Mouse (Mus musculus) lung, postnatal 10 days (tissue): Measurements from ENCODE around the gene Snapin.

Experiments used
- DNase-seq: peaks from one replicate; pipeline ENCODE4 v3.0.0; 2021

Snapin gene

DNA sequence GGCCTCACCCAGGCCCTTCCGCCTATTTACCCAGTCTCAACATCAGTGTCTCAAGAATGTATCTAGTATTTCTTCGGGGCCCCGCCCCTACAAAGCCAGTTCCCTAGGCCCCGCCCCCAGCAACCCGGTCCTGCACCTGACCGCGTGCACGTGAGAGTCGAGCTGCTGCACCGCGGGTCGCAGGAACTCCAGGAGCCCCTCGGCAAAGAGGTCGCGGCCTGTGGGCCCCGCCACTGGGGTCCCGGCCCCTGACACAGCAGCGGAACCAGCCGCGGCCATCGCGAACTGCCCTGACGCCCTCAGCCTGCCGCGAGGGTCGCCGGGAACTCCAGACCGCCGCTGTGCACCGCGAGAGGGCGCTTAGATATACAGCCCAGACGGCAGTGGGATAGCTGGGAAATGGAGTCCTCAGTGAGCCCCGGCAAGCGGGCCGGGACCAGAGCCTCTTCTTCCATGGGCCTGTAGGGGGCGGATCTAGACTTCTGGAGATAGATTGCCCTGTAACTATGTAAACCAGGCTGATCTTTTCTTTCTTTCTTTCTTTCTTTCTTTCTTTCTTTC, at the start of gene Snapin:
Snapin (minus strand) TSS at position 338 of the 561 bp plus-strand sequence.
- peak; percentile 99 for DNase-seq

- DNase-seq, result no peak
These were observed 47.1 kb upstream of the Snapin start for GRCm38 (mm10) chr3:90537905-90538296.

DNA sequence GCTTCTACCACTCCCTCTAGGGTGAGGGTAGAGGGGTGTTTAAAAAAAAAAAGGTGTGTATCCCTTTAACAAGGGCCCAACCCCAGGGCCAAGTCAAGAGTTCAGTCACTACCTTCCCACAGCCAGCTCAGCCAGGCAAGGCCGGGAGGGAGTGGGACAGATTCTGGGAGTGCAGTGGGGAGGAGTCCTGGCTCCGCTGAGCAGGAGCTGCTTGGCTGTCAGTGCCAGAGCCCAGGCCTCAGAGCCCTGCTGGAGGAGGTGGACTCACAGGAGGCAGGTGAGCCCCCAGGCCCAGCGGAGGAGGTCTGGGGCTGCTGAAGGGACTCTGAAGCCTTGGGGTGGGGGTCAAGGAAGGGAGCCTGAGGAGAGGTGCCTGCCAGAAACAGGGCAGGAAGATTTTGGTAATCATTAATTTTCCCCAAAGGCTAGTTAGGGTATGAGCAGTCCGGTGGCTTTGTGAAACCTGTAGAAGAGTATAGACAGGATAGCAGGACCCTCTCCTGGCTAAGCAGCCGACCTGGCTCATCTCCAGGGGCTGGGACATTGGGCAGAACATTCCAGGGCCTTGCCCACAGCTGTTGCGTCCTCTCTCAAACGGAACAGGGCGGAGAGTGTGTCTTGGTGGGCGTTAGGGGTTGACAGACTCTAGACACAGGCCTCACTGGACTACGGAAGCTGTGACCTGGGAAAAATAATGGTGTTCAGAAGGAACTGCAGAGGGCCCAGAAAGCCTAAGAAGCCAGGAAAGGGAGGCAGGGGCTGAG, 46.5 kb upstream of the Snapin start, which contains the start of gene S100a16:
S100a16 (plus strand) TSS at position 114 of the 764 bp plus-strand sequence.
- DNase-seq, result peak; percentile 87

DNA sequence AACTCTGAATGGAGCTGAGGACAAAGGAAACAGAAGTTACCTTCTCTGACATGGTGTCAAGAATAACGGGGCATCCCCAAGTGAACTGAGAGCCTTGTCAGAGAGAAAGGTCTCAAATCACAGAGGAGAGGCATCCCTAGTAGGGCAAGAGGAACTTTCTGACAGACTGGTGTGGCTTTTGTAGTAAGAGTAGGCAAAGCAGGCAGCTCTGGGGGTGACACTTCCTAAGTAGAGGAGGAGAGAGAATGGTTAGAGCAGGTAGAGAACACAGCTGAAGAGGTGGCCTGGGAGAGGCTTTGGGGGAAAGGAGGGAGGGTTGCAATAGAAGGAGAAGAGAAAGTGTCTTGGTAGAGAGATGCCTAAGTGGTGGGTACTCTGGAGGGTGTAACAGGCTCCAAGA, 44.6 kb upstream of the Snapin start:
- no peak for DNase-seq

DNA sequence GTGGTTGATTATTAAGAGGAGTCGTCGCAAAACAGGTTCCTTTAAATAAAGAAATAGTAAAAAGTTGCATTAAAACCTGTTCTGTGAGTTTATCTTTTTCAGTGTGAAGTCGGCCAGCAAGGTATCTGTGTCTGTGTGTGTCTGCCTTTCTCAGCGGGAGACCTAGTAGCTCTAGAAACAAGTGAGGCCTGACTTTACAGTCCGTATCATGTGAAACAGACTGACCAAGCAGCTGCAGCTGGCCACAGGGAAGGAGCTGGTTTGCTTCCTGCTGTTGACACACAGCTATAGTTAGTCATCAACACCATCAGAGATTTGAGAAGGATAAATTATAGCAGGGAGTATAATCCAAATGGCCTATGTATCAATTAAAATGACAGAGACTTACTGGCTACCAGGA, 40.9 kb upstream of the Snapin start:
- no peak for DNase-seq

- DNase-seq, result no peak
These were observed 36.5 kb upstream of the Snapin start for GRCm38 (mm10) chr3:90527291-90527873.

- peak; percentile 74 for DNase-seq
These were observed 35.7 kb upstream of the Snapin start, which contains the start of gene S100a14 for GRCm38 (mm10) chr3:90526580-90526979. S100a14 (plus strand) TSS chr3:90526856.

- DNase-seq, result no peak
These were observed 35.2 kb upstream of the Snapin start for GRCm38 (mm10) chr3:90526076-90526475.

GRCm38 (mm10) chr3:90525421-90525820, 34.6 kb upstream of the Snapin start:
- peak; percentile 85 for DNase-seq

DNA sequence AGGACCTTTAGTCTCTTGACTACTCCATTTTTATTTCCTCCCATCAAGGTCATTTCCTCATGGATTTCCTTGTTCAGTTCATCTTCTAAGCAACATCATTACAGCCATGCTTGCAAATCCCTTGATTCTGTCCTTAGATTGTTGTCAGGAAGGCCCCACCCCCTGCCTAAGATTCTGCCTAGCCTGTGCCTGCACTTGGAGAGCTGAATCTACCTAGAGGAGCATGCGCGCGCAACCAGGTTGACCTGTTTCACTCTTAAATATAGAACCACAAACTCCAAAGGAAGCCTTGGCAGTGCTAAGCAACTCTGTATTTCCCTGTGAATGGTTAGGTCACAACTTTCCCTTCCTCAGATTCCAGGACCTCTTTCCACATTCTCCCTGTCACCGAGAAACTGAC, 26.9 kb upstream of the Snapin start:
- no peak for DNase-seq

DNA sequence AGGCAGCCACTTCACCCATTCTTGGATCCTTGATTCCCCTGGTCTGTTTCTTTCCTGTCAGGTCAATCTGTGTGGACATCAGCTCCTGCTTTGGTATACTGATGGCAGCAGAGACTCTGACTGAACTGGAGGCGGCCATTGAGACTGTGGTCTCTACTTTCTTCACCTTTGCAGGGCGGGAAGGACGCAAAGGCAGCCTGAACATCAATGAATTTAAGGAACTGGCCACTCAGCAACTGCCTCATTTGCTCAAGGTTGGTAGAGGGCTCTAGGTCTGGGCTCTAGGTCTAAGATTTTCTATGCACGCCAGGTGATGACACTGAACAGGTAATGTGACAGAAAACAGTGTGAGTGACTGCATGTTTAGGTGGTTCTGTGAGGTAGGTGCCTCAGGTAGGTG, 25.0 kb upstream of the Snapin start:
- no peak for DNase-seq

GRCm38 (mm10) chr3:90515242-90515641, 24.4 kb upstream of the Snapin start:
- peak; percentile 76 for DNase-seq

- DNase-seq, result peak; percentile 88
These were observed 23.9 kb upstream of the Snapin start for GRCm38 (mm10) chr3:90514691-90515090.

GRCm38 (mm10) chr3:90513796-90514590, 23.2 kb upstream of the Snapin start, which contains the start of the genes S100a1 and S100a13:
S100a1 (minus strand) TSS chr3:90514392.
S100a13 (plus strand) TSS chr3:90514435.
- DNase-seq, result peak; percentile 89

GRCm38 (mm10) chr3:90512948-90513642, 22.3 kb upstream of the Snapin start:
- DNase-seq, result no peak

DNA sequence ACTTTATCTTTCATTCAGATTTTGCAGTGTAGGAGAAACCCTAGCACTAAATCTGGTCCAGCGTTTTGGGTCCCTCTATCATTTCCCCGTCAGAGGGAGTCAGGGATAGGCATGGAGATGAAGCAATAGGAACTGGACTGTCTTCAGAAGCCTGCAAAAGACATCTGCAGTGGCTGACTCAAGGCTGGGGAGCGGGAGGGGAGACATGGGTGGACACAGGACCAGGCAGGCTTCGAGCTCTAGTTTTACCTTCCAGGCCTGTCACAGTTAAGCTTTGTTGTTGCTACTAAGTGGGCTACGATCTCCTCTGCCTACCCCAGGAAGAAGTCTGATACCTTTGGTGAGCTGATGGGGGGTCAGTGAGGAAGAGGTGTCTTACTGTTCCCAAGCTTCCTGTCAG, 21.4 kb upstream of the Snapin start:
- no peak for DNase-seq

GRCm38 (mm10) chr3:90509747-90510123, 18.9 kb upstream of the Snapin start:
- DNase-seq, result no peak

DNA sequence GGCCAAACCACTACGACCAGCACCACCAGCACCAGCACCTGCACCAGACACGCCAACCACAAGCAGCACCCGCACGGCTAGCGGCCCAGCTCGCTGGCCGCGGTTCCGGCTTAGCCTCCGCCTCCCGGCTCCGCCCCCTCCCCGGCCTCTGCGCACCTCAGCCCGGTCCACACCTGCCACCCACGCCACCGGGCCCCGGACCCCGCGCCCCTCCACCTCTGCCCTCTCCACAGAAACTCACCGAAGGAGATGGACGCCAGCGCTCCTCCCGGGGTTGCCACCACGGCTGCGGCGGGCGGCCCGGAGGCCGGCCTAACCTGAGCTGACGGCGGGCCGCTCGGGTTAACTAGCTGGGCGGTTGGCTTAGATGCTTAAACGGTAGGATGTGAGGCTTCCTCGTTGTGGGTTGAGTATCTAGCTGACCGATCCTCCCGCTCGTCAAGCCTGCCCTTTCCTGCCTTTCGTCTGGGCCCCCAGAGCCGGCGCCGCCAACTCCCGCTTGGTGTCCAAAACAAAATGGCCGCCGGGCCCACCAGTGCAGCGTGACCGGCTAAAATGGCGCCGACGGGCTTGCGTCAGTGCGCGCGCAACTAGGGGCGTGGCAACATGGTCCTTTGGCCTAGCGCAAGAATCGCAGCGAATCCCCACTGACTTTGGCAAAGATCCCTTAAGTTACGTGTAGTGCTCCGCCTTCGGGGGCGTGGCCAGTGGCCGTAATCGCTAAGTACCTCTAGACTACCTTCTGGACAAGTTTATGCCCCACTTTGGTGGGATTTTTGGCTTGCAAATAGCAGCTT, 18.3 kb upstream of the Snapin start, which contains the start of gene Chtop:
Chtop (minus strand) TSS at position 549 of the 797 bp plus-strand sequence.
- DNase-seq, result peak; percentile 100

DNA sequence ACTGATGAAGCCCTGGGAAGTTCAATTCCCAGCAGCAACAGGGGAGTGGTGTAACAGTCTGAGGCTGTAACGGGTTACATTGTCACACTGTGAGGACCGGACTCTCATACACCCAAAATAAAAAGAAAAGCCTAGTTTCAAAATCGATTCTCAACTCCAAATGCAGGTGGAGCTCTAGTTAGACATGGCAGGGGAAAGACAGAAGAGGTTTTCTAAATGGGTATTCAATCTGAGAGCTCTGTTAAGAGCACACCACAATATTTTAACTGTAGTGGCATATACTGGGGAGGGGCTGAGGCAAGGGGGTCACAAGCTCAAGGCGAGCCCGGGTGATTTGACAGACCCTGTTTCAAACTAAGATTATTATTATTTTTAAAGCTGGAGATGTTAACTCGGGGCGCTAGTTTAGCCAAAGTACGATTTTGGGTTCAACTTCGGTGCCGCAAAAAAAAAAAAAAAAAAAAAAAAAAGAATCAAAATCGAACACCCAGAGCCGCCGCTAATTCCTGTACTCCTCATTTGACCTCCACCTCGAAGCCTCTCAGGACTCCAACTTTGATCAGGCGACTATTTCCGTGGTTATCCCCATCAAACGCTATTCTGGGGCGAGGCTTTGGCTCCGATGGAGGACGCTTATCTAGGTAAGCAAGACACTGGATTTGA, 17.6 kb upstream of the Snapin start:
- DNase-seq, result no peak

- DNase-seq, result no peak
These were observed 15.5 kb upstream of the Snapin start for GRCm38 (mm10) chr3:90506362-90506761.

DNA sequence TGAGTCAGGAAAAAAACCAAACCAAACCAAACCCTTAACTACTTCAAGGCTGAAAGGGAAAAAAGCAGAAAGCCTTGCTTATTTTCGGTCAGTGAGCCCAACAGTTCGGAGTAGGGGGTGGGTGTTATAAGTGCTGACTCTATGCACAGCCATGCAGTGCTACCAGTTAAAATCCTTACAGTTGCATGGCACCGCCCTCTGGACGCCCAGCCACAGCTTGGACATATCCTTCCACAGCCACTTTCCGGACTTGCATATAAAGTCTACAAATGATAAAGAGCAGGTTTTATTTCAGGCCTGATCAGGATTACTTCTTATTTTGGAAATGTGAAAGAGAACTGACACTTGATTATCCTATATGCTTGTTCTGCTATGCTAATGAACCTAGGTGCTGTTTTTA, 14.4 kb upstream of the Snapin start:
- DNase-seq, result peak; percentile 69
